Comparison of ENCODE assay signal across 22 mouse cellular contexts in genomic region chr7:139380225-139380624, GRCm38 (mm10). TPM values are rescaled to one million over a fixed set of nuclear protein-coding genes. Genes with fewer than 3 reads are reported as not detected.
A peak's percentile ranks its signal among the peaks of the same experiment; 100 is the strongest.
DNase-seq lines count a peak whose midpoint lies in the region; ATAC-seq lines count a peak whose summit lies in the region.
"Had no signal": no experiment of that assay in that cellular context is flagged by ENCODE, and none has a peak within 500 bp of the region (broad histone marks: within the 10 kb centered on the region; RNA-seq: fewer than 3 reads in every experiment).

No protein-coding gene starts in this region.

- 62% methylated on average over 4 of the region's 4 CpGs for WGBS in intestine, embryonic 16.5 days
- WGBS in intestine, embryonic 15.5 days: 69% methylated on average over 4 of the region's 4 CpGs
- 36% methylated on average over 4 of the region's 4 CpGs for WGBS in lung, embryonic 15.5 days
- 82% methylated on average over 4 of the region's 4 CpGs for WGBS in midbrain, embryonic 11.5 days
- 85% methylated on average over 4 of the region's 4 CpGs for WGBS in midbrain, embryonic 10.5 days

- no peaks in the 10 kb centered on the region for H3K36me3 ChIP-seq in intestine, embryonic 16.5 days (ENCODE audit: control insufficient read depth, insufficient read depth, low read length)
- no peaks in the 10 kb centered on the region for H3K36me3 ChIP-seq in intestine, embryonic 15.5 days
- H3K36me3 ChIP-seq in lung, embryonic 15.5 days: no peaks in the 10 kb centered on the region
- H3K36me3 ChIP-seq in midbrain, embryonic 11.5 days (ENCODE audit: control insufficient read depth, insufficient read depth, low read length): no peaks in the 10 kb centered on the region
- no peaks in the 10 kb centered on the region for H3K36me3 ChIP-seq in midbrain, embryonic 10.5 days
- H3K36me3 ChIP-seq: embryonic facial prominence, embryonic 13.5 days; embryonic facial prominence, embryonic 15.5 days; forebrain, embryonic 10.5 days; forebrain, embryonic 12.5 days had no signal

- no peaks in the 10 kb centered on the region for H3K9me3 ChIP-seq in intestine, embryonic 16.5 days (ENCODE audit: control insufficient read depth, low read length)
- no peaks in the 10 kb centered on the region for H3K9me3 ChIP-seq in intestine, embryonic 15.5 days
- no peaks in the 10 kb centered on the region for H3K9me3 ChIP-seq in lung, embryonic 15.5 days
- no peaks in the 10 kb centered on the region for H3K9me3 ChIP-seq in midbrain, embryonic 11.5 days (ENCODE audit: control insufficient read depth, low read length)
- no peaks in the 10 kb centered on the region for H3K9me3 ChIP-seq in midbrain, embryonic 10.5 days (replicated peaks)
- H3K9me3 ChIP-seq: embryonic facial prominence, embryonic 13.5 days; embryonic facial prominence, embryonic 15.5 days; forebrain, embryonic 10.5 days; forebrain, embryonic 12.5 days had no signal

- no peak for DNase-seq in lung, adult 18-20 months
- peak; percentile 56 for DNase-seq in midbrain, embryonic 11.5 days (ENCODE audit: low spot score, missing footprints)
- no peak for DNase-seq in midbrain, embryonic 10.5 days (ENCODE audit: low spot score)
- DNase-seq: adrenal gland, adult 2 months; adrenal gland, postnatal 10 days; adrenal gland, postnatal 25 days; cerebellum, adult 11 months; cerebellum, adult 18-20 months; cerebellum, adult 8-10 months; cerebellum, adult 9-11 months; cerebellum, postnatal 14 days; cerebellum, postnatal 36 days; embryo, embryonic 11 days had no signal

- no peak overlapping the region for H3K4me3 ChIP-seq in intestine, embryonic 16.5 days (ENCODE audit: low read length)
- H3K4me3 ChIP-seq in intestine, embryonic 15.5 days (replicated peaks): no peak overlapping the region
- H3K4me3 ChIP-seq in lung, embryonic 15.5 days: no peak overlapping the region
- no peak overlapping the region for H3K4me3 ChIP-seq in midbrain, embryonic 11.5 days (ENCODE audit: low read depth, low read length)
- no peak overlapping the region for H3K4me3 ChIP-seq in midbrain, embryonic 10.5 days
- H3K4me3 ChIP-seq: embryonic facial prominence, embryonic 13.5 days; embryonic facial prominence, embryonic 15.5 days; erythroblast, embryonic 14.5 days; forebrain, embryonic 10.5 days; forebrain, embryonic 12.5 days had no signal

- ATAC-seq in intestine, embryonic 16.5 days: no peak
- no peak for ATAC-seq in intestine, embryonic 15.5 days
- peak; percentile 31; the same call in 1 of the 2 replicates for ATAC-seq in lung, embryonic 15.5 days (ENCODE audit: borderline replicate concordance, extremely low read depth, low FRiP score, low TSS enrichment)
- ATAC-seq in midbrain, embryonic 11.5 days (ENCODE audit: low FRiP score): no peak
- ATAC-seq: forebrain, embryonic 14.5 days had no signal

- H3K4me1 ChIP-seq in intestine, embryonic 16.5 days (ENCODE audit: control insufficient read depth, insufficient read depth, low read length): peaks cover 6% of the 10 kb centered on the region
- H3K4me1 ChIP-seq in intestine, embryonic 15.5 days (replicated peaks): peaks cover 7% of the 10 kb centered on the region; the same call in 1 of the 2 replicates
- H3K4me1 ChIP-seq in lung, embryonic 15.5 days: peaks cover 13% of the 10 kb centered on the region
- no peaks in the 10 kb centered on the region for H3K4me1 ChIP-seq in midbrain, embryonic 11.5 days (ENCODE audit: control insufficient read depth, insufficient read depth, low read length)
- H3K4me1 ChIP-seq in midbrain, embryonic 10.5 days: no peaks in the 10 kb centered on the region
- H3K4me1 ChIP-seq: embryonic facial prominence, embryonic 13.5 days; embryonic facial prominence, embryonic 15.5 days; forebrain, embryonic 10.5 days; forebrain, embryonic 12.5 days had no signal

- no peaks in the 10 kb centered on the region for H3K27me3 ChIP-seq in intestine, embryonic 16.5 days (replicated peaks; ENCODE audit: control insufficient read depth, insufficient read depth, low read length)
- no peaks in the 10 kb centered on the region for H3K27me3 ChIP-seq in intestine, embryonic 15.5 days (replicated peaks)
- no peaks in the 10 kb centered on the region for H3K27me3 ChIP-seq in lung, embryonic 15.5 days
- H3K27me3 ChIP-seq in midbrain, embryonic 11.5 days (ENCODE audit: control insufficient read depth, insufficient read depth, low read length): no peaks in the 10 kb centered on the region
- no peaks in the 10 kb centered on the region for H3K27me3 ChIP-seq in midbrain, embryonic 10.5 days (ENCODE audit: low read depth, poor library complexity, severe bottlenecking)
- H3K27me3 ChIP-seq: embryonic facial prominence, embryonic 13.5 days; embryonic facial prominence, embryonic 15.5 days; forebrain, embryonic 12.5 days had no signal

- H3K27ac ChIP-seq in intestine, embryonic 16.5 days (ENCODE audit: low read length): no peak overlapping the region; the same call in 1 of the 2 replicates
- H3K27ac ChIP-seq in intestine, embryonic 15.5 days: no peak overlapping the region
- H3K27ac ChIP-seq in lung, embryonic 15.5 days: peak overlapping the region; percentile 38
- no peak overlapping the region for H3K27ac ChIP-seq in midbrain, embryonic 11.5 days (ENCODE audit: low read depth, low read length)
- no peak overlapping the region for H3K27ac ChIP-seq in midbrain, embryonic 10.5 days (replicated peaks)
- H3K27ac ChIP-seq: embryonic facial prominence, embryonic 13.5 days; embryonic facial prominence, embryonic 15.5 days; forebrain, embryonic 10.5 days; forebrain, embryonic 12.5 days had no signal

- no peak overlapping the region for H3K4me2 ChIP-seq in intestine, embryonic 16.5 days (ENCODE audit: low read depth, low read length)
- no peak overlapping the region for H3K4me2 ChIP-seq in intestine, embryonic 15.5 days (replicated peaks)
- no peak overlapping the region for H3K4me2 ChIP-seq in lung, embryonic 15.5 days
- H3K4me2 ChIP-seq in midbrain, embryonic 11.5 days: no peak overlapping the region
- H3K4me2 ChIP-seq: embryonic facial prominence, embryonic 13.5 days; embryonic facial prominence, embryonic 15.5 days; forebrain, embryonic 12.5 days had no signal

- H3K9ac ChIP-seq in intestine, embryonic 16.5 days (ENCODE audit: low read depth, low read length): 0 out of 2 replicates have a peak overlapping the region, but pooled peaks have one; percentile 6
- H3K9ac ChIP-seq in intestine, embryonic 15.5 days: no peak overlapping the region
- no peak overlapping the region for H3K9ac ChIP-seq in lung, embryonic 15.5 days
- no peak overlapping the region for H3K9ac ChIP-seq in midbrain, embryonic 11.5 days (ENCODE audit: low read length)
- H3K9ac ChIP-seq: embryonic facial prominence, embryonic 13.5 days; embryonic facial prominence, embryonic 15.5 days; forebrain, embryonic 12.5 days had no signal

RNA-seq across cellular contexts. Expression of gene Inpp5a, which starts 8.7 kb away (rescaled TPM):
- 8.9 and 27.7 TPM in 2 replicates for polyA plus RNA-seq in intestine, embryonic 16.5 days (2015; fragmentation: Nextera tagmentation; extraction: Ambion mirVana)
- polyA plus RNA-seq in intestine, embryonic 15.5 days (2015; fragmentation: Nextera tagmentation; extraction: Ambion mirVana): 33.1 and 35.5 TPM in 2 replicates
- polyA plus RNA-seq in lung, embryonic 15.5 days (2015; fragmentation: Nextera tagmentation; extraction: Ambion mirVana): 31.2 and 35.9 TPM in 2 replicates
- polyA plus RNA-seq in midbrain, embryonic 11.5 days (2014; fragmentation: Nextera tagmentation; extraction: Ambion mirVana): 23.2 and 25.2 TPM in 2 replicates
- 17.3 and 19.2 TPM in 2 replicates for polyA plus RNA-seq in midbrain, embryonic 10.5 days (2016; fragmentation: Nextera tagmentation; extraction: Ambion mirVana)
